14 mouse cellular contexts compared by ENCODE assay signal in genomic region chr2:52084013-52084412, GRCm38 (mm10). TPM values are rescaled to one million over a fixed set of nuclear protein-coding genes. Genes with fewer than 3 reads are reported as not detected.
DNase-seq lines count a peak whose midpoint lies in the region; ATAC-seq and TF ChIP-seq lines count a peak whose summit lies in the region.
"Had no signal": no experiment of that assay in that cellular context is flagged by ENCODE, and none has a peak within 500 bp of the region (broad histone marks: within the 10 kb centered on the region; RNA-seq: fewer than 3 reads in every experiment).

No protein-coding gene starts in this region.

- peaks cover 44% of the 10 kb centered on the region for H3K36me3 ChIP-seq in liver, adult 2 months (ENCODE audit: control insufficient read depth, insufficient read depth, low read length)
- H3K36me3 ChIP-seq in liver, postnatal 0 days (replicated peaks; ENCODE audit: insufficient read depth, low read length): peaks cover 55% of the 10 kb centered on the region
- H3K36me3 ChIP-seq in myocyte (ENCODE audit: control insufficient read depth, insufficient read depth): peaks cover 64% of the 10 kb centered on the region

- no peak overlapping the region for H3K4me2 ChIP-seq in liver, postnatal 0 days (ENCODE audit: low read depth, low read length)
- H3K4me2 ChIP-seq in myocyte (ENCODE audit: low read depth): no peak overlapping the region
- H3K4me2 ChIP-seq: embryonic facial prominence, embryonic 12.5 days; forebrain, embryonic 13.5 days; forebrain, embryonic 15.5 days had no signal

- no peaks in the 10 kb centered on the region for H3K27me3 ChIP-seq in liver, adult 2 months (ENCODE audit: control insufficient read depth, insufficient read depth, low read length)
- no peaks in the 10 kb centered on the region for H3K27me3 ChIP-seq in liver, postnatal 0 days (ENCODE audit: insufficient read depth, low read length)
- no peaks in the 10 kb centered on the region for H3K27me3 ChIP-seq in myocyte (ENCODE audit: control insufficient read depth, insufficient read depth, insufficient read length)
- H3K27me3 ChIP-seq: embryonic facial prominence, embryonic 12.5 days; forebrain, embryonic 13.5 days; forebrain, embryonic 15.5 days had no signal

- no peak overlapping the region for H3K9ac ChIP-seq in liver, adult 2 months (ENCODE audit: low read depth, low read length)
- H3K9ac ChIP-seq in liver, postnatal 0 days (replicated peaks): no peak overlapping the region
- H3K9ac ChIP-seq: embryonic facial prominence, embryonic 12.5 days; forebrain, embryonic 13.5 days; forebrain, embryonic 15.5 days; forebrain, postnatal 0 days had no signal

- no peaks in the 10 kb centered on the region for H3K9me3 ChIP-seq in liver, postnatal 0 days (ENCODE audit: low read length)
- H3K9me3 ChIP-seq: embryonic facial prominence, embryonic 10.5 days; embryonic facial prominence, embryonic 12.5 days; forebrain, embryonic 13.5 days; forebrain, embryonic 15.5 days had no signal

- no peak overlapping the region for H3K27ac ChIP-seq in liver, adult 2 months (replicated peaks; ENCODE audit: insufficient read depth, low read depth, low read length)
- no peak overlapping the region for H3K27ac ChIP-seq in liver, postnatal 0 days (ENCODE audit: low read depth)
- H3K27ac ChIP-seq: embryonic facial prominence, embryonic 10.5 days; embryonic facial prominence, embryonic 12.5 days; forebrain, embryonic 13.5 days; forebrain, embryonic 15.5 days had no signal

- ATAC-seq in liver, postnatal 0 days: no peak
- ATAC-seq: forebrain, embryonic 13.5 days; forebrain, embryonic 15.5 days; forebrain, postnatal 0 days had no signal

- 49% methylated on average over 3 of the region's 3 CpGs for WGBS in liver, adult 2 months
- 81% methylated on average over 3 of the region's 3 CpGs for WGBS in liver, postnatal 0 days (ENCODE audit: insufficient replicate concordance)

- no peaks in the 10 kb centered on the region for H3K4me1 ChIP-seq in liver, adult 2 months (ENCODE audit: control insufficient read depth, insufficient read depth, low read length)
- H3K4me1 ChIP-seq in liver, postnatal 0 days (ENCODE audit: insufficient read depth): no peaks in the 10 kb centered on the region
- H3K4me1 ChIP-seq: embryonic facial prominence, embryonic 10.5 days; embryonic facial prominence, embryonic 12.5 days; forebrain, embryonic 13.5 days; forebrain, embryonic 15.5 days had no signal

- DNase-seq in liver, adult 2 months (ENCODE audit: extremely low read depth, low read depth, low spot score): peak; percentile 37
- DNase-seq in liver, postnatal 0 days: no peak
- DNase-seq in adipocyte (ENCODE audit: low spot score): peak; percentile 74
- no peak for DNase-seq in thymus, postnatal 25 days
- DNase-seq: adrenal gland, adult 8-10 months; adrenal gland, postnatal 14 days; adrenal gland, postnatal 36 days; forebrain, postnatal 0 days had no signal

- TF ChIP-seq POLR2A in liver, adult 2 months (IDR thresholded peaks at IDR 0.05; ENCODE audit: extremely low read depth, insufficient read depth, low read length): no peak
- TF ChIP-seq POLR2A in myocyte (IDR thresholded peaks at IDR 0.05; ENCODE audit: insufficient read length, low read depth): no peak

- no peak overlapping the region for H3ac ChIP-seq in myocyte (ENCODE audit: control insufficient read depth, insufficient read length)

- no peaks in the 10 kb centered on the region; the same call in 1 of the 2 replicates for H3K79me2 ChIP-seq in liver, adult 2 months (ENCODE audit: control insufficient read depth, insufficient read depth, low read length)
- H3K79me2 ChIP-seq in myocyte (ENCODE audit: control insufficient read depth, insufficient read depth): peaks cover 21% of the 10 kb centered on the region

- TF ChIP-seq CTCF in liver, adult 2 months (IDR thresholded peaks at IDR 0.05; ENCODE audit: low read depth, low read length): no peak
- no peak for TF ChIP-seq CTCF in liver, postnatal 0 days (IDR thresholded peaks at IDR 0.05; ENCODE audit: low read depth)

- no peak for TF ChIP-seq EP300 in liver, postnatal 0 days (IDR thresholded peaks at IDR 0.05; ENCODE audit: low read depth)

- no peak overlapping the region for H3K4me3 ChIP-seq in liver, adult 2 months (ENCODE audit: insufficient read depth, low read depth, low read length)
- no peak overlapping the region for H3K4me3 ChIP-seq in liver, postnatal 0 days (ENCODE audit: low read depth, low read length)
- H3K4me3 ChIP-seq in myocyte: no peak overlapping the region
- H3K4me3 ChIP-seq: embryonic facial prominence, embryonic 10.5 days; embryonic facial prominence, embryonic 12.5 days; forebrain, embryonic 13.5 days; forebrain, embryonic 15.5 days had no signal

TF ChIP-seq in myocyte, 11 proteins besides CTCF, POLR2A, EP300 and RAD21:
- TF ChIP-seq CEBPB (IDR thresholded peaks at IDR 0.05; ENCODE audit: insufficient read depth, poor library complexity, severe bottlenecking) (peak; percentile 61; the same call in 1 of the 2 replicates), MYOG (IDR thresholded peaks at IDR 0.05; ENCODE audit: control insufficient read depth in 1 of 3, insufficient read depth in 1 of 3, insufficient read length in 2 of 3, low read depth in 2 of 3) (no peak)
TF ChIP-seq in myocyte: peak in this region for 1.

RNA-seq across cellular contexts. Expression of gene Rif1, which starts 11.4 kb away (rescaled TPM):
- total RNA-seq in liver, adult 2 months (2014; rRNA removed): 12.8 and 13.3 TPM in 2 replicates
- polyA plus RNA-seq in liver, adult 2 months (2012; rRNA removed): 0.54 and 1.1 TPM in 2 replicates
- 7.4 and 9.2 TPM in 2 replicates for polyA plus RNA-seq in liver, postnatal 0 days (2015; fragmentation: Nextera tagmentation; extraction: Ambion mirVana)
- polyA plus RNA-seq in myocyte (2012; fragmentation: generic; extraction: Trizol): 3.0 TPM

RNA-seq across cellular contexts. Expression of gene Tnfaip6, which starts 46.2 kb away (rescaled TPM):
- 0.09 and 0.13 TPM in 2 replicates for total RNA-seq in liver, adult 2 months (2014; rRNA removed)
- not detected in 2 replicates for polyA plus RNA-seq in liver, adult 2 months (2012; rRNA removed)
- 0.22 and 0.34 TPM in 2 replicates for polyA plus RNA-seq in liver, postnatal 0 days (2015; fragmentation: Nextera tagmentation; extraction: Ambion mirVana)
- polyA plus RNA-seq in myocyte (2012; fragmentation: generic; extraction: Trizol): 0.50 TPM
- total RNA-seq: MEL had no signal

Comparison
In these comparisons a context has a peak if more than half of its experiments do, and no peak if none do; other contexts are left out.
1. DNase-seq: peak in liver, adult 2 months (single experiment) and adipocyte (single experiment); none in liver, postnatal 0 days (single experiment) and thymus, postnatal 25 days (single experiment).